Mouse (Mus musculus): ENCODE measurements around the gene Ipo11. TPM values are rescaled to one million over a fixed set of nuclear protein-coding genes. Genes with fewer than 3 reads are reported as not detected.

Gene Ipo11
- polyA plus RNA-seq, 1 experiment from 2014 or later = 57.4 TPM

DNA sequence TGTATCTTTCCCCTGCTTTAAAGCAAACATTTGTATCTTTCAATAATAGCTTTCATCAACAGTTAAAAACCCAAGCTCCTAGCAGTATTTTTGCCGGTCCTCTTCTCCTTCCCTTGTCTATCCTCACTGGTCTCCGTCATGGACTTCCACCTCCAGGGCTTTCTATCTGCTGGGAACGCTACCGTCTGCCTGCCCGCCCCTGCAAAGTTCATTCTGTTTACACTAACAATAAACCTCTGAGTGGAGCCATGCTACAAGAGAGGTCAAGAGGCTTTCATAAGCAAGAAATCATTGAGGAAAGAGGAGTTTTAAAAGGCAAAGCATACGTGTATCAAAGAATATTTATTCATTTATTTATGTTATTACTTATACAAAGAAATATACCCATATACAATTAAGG, 106.7 kb downstream of the Ipo11 start:
- H3K27me3 ChIP-seq = no peaks in the 10 kb centered on the region
- H3K4me1 ChIP-seq = no peaks in the 10 kb centered on the region
- H3K4me2 ChIP-seq (replicated peaks) = no peak overlapping the region
- H3K36me3 ChIP-seq = no peaks in the 10 kb centered on the region
- ATAC-seq (ENCODE audit: low FRiP score) = no peak
- WGBS = 55% methylated on average over 6 of the region's 6 CpGs
- H3K27ac ChIP-seq = no peak overlapping the region
- no peak overlapping the region for H3K4me3 ChIP-seq
- no peaks in the 10 kb centered on the region for H3K9me3 ChIP-seq (replicated peaks)
- H3K9ac ChIP-seq = no peak overlapping the region

- Histone ChIP-seq H3K4me1 (no peaks in the 10 kb centered on the region), H3K36me3 (no peaks in the 10 kb centered on the region), H3K9me3 (replicated peaks) (no peaks in the 10 kb centered on the region), H3K9ac (no peak overlapping the region), H3K27me3 (no peaks in the 10 kb centered on the region), H3K4me2 (replicated peaks) (no peak overlapping the region), H3K4me3 (no peak overlapping the region), H3K27ac (no peak overlapping the region)
- 74% methylated on average over 12 of the region's 12 CpGs for WGBS
- no peak for ATAC-seq (ENCODE audit: low FRiP score)
Measured at GRCm38 (mm10) chr13:106829327-106829997, 107.3 kb downstream of the Ipo11 start.

DNA sequence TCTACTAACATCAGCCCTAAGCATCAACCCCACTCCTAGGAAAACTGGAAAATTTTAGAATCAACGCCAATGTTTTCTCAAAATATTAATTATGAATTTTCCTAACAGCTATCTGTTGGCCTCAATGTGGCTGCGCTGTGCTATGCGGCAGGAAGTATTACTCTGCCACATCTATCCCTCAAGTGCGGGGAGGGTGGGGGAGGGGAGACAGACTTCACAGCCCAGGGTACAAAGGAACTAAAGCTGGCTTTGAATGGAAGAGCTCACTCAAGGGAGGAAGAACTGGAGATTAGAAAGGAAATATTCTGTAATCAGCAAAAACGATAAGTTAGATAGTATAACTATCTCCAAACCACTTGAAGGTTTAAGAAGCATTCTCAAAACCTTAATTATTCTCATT, 111.1 kb downstream of the Ipo11 start:
- Histone ChIP-seq H3K36me3 (no peaks in the 10 kb centered on the region), H3K9ac (no peak overlapping the region), H3K4me1 (no peaks in the 10 kb centered on the region), H3K4me3 (no peak overlapping the region), H3K9me3 (replicated peaks) (no peaks in the 10 kb centered on the region), H3K4me2 (replicated peaks) (no peak overlapping the region), H3K27ac (no peak overlapping the region), H3K27me3 (no peaks in the 10 kb centered on the region)
- ATAC-seq (ENCODE audit: low FRiP score) = no peak
- WGBS = 86% methylated on average over 5 of the region's 5 CpGs

DNA sequence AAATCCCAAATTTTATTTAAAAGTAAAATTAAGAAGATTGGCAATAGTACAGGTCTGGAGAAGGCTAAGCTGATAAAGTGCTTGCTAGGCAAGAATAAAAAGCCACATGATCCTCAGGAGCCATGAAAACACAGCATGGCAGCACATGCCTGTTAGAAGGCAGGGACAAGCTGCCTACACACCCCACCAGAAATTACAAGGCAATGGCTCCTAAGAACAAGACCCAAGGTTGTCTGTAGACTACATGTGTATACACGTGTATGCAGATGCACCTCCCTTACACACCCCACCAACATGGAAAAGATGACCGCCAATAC, 112.9 kb downstream of the Ipo11 start:
- Histone ChIP-seq H3K36me3 (peaks cover 3% of the 10 kb centered on the region; the same call in 1 of the 2 replicates), H3K27me3 (no peaks in the 10 kb centered on the region), H3K4me1 (no peaks in the 10 kb centered on the region), H3K4me2 (replicated peaks) (no peak overlapping the region), H3K27ac (no peak overlapping the region), H3K9me3 (replicated peaks) (no peaks in the 10 kb centered on the region), H3K9ac (no peak overlapping the region), H3K4me3 (no peak overlapping the region)
- WGBS = 89% methylated on average over 2 of the region's 2 CpGs
- ATAC-seq (ENCODE audit: low FRiP score) = no peak

DNA sequence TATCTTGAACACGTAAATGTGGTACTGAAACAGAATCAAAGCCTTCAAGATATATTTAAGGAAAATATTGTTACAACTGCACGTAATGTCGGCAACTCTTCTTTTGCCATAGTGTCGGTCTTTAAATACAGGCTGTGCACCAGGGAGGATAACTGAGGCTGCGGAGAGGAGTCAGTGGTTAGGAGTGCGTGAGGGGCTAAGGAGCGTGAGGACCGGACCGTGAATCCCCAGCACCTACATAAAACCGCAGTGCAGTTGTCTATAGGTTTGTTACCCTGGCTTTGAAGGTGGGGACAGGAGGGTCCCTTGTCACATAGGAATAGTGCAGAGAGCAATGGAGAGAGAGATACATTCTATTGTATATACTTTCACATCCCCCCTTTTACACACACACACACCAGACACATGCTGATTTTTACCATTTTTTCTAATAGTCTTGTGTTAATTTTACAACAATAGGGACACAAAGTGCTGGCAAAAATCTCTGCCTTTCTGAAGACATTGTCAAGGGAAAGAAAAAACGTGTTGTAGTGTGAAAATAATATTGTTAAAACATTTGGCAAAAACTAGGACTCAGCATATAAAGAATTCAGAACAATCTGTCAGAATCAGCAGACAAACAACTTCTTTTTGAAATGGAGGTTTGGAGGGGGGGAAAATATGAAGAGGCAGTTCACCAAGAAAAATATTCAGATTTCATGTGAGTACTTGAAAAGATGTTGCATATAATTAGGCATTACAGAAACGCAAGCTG, 113.5 kb downstream of the Ipo11 start:
- ATAC-seq (ENCODE audit: low FRiP score) = no peak
- 93% methylated on average over 12 of the region's 12 CpGs for WGBS
- no peaks in the 10 kb centered on the region for H3K9me3 ChIP-seq (replicated peaks)

GRCm38 (mm10) chr13:106820149-106820548, 116.6 kb downstream of the Ipo11 start:
- H3K36me3 ChIP-seq = peaks cover 10% of the 10 kb centered on the region; the same call in 1 of the 2 replicates
- H3K9ac ChIP-seq = no peak overlapping the region
- no peak overlapping the region for H3K4me2 ChIP-seq (replicated peaks)
- H3K4me3 ChIP-seq = no peak overlapping the region
- H3K27ac ChIP-seq = no peak overlapping the region
- no peaks in the 10 kb centered on the region for H3K9me3 ChIP-seq (replicated peaks)
- ATAC-seq (ENCODE audit: low FRiP score) = no peak
- H3K4me1 ChIP-seq = no peaks in the 10 kb centered on the region
- WGBS = 94% methylated on average over 2 of the region's 2 CpGs
- no peaks in the 10 kb centered on the region for H3K27me3 ChIP-seq

More for the DNA sequence above, 113.5 kb downstream of the Ipo11 start:
- no peaks in the 10 kb centered on the region for H3K27me3 ChIP-seq
- H3K27ac ChIP-seq = no peak overlapping the region
- peaks cover 8% of the 10 kb centered on the region; the same call in 1 of the 2 replicates for H3K36me3 ChIP-seq
- H3K4me3 ChIP-seq = no peak overlapping the region
- H3K4me1 ChIP-seq = no peaks in the 10 kb centered on the region
- no peak overlapping the region for H3K9ac ChIP-seq
- no peak overlapping the region for H3K4me2 ChIP-seq (replicated peaks)

GRCm38 (mm10) chr13:106819749-106820148, 117.0 kb downstream of the Ipo11 start:
- ATAC-seq (ENCODE audit: low FRiP score) = no peak
- Histone ChIP-seq H3K27me3 (no peaks in the 10 kb centered on the region), H3K4me3 (no peak overlapping the region), H3K36me3 (peaks cover 10% of the 10 kb centered on the region; the same call in 1 of the 2 replicates), H3K4me1 (no peaks in the 10 kb centered on the region), H3K9me3 (replicated peaks) (no peaks in the 10 kb centered on the region), H3K9ac (no peak overlapping the region), H3K27ac (no peak overlapping the region), H3K4me2 (replicated peaks) (no peak overlapping the region)
- WGBS = 91% methylated on average over 4 of the region's 4 CpGs

GRCm38 (mm10) chr13:106817066-106817465, 119.7 kb downstream of the Ipo11 start:
- H3K27me3 ChIP-seq = no peaks in the 10 kb centered on the region
- peaks cover 10% of the 10 kb centered on the region; the same call in 1 of the 2 replicates for H3K36me3 ChIP-seq
- H3K4me2 ChIP-seq (replicated peaks) = no peak overlapping the region
- H3K27ac ChIP-seq = no peak overlapping the region
- H3K9me3 ChIP-seq (replicated peaks) = no peaks in the 10 kb centered on the region
- no peak overlapping the region for H3K4me3 ChIP-seq
- ATAC-seq (ENCODE audit: low FRiP score) = no peak
- WGBS = 82% methylated on average over 5 of the region's 5 CpGs
- no peaks in the 10 kb centered on the region for H3K4me1 ChIP-seq
- no peak overlapping the region for H3K9ac ChIP-seq

DNA sequence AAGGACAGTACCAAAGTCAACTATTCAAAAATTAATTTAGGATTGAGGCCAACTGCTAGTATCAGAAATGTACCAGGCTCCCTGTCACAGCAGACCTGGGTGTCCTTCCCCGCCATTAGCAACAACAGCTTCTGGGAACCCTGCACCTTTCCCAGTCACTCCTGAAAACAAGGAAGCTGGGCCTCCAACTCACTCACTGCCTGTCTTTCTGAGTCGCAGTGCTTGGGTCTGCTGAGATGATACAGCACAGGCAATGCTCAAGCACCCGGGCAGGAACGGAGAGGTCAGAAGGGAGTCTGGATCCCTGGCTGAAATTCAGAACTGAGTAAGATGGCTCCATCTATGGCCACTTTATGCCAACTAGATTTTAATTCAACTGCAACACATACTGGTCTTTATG, 123.2 kb downstream of the Ipo11 start:
- H3K4me1 ChIP-seq = no peaks in the 10 kb centered on the region
- no peak overlapping the region for H3K4me2 ChIP-seq (replicated peaks)
- WGBS = 90% methylated on average over 4 of the region's 4 CpGs
- H3K9ac ChIP-seq = no peak overlapping the region
- no peaks in the 10 kb centered on the region for H3K27me3 ChIP-seq
- H3K4me3 ChIP-seq = no peak overlapping the region
- peaks cover 20% of the 10 kb centered on the region; the same call in 1 of the 2 replicates for H3K36me3 ChIP-seq
- no peaks in the 10 kb centered on the region for H3K9me3 ChIP-seq (replicated peaks)
- no peak overlapping the region for H3K27ac ChIP-seq
- ATAC-seq (ENCODE audit: low FRiP score) = peak; percentile 4; the same call in 1 of the 2 replicates

DNA sequence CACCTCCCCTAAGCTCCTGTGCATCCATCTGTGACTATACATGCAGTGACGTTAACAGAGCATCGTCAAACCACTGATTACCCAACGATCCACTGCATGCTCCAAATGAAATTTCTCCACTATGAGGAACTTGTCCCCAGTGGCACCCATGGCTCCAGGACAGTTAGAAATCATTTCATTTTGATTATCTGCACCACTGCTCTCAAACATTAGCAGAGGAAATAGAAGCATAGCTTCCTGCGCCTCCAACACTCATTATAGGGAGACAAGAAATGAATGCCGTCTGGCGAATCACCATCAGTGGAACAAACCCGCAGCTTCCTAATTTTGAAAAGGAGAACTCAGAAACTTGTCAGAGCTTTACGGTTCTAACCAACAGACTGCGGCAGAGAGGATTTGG, 123.7 kb downstream of the Ipo11 start:
- Histone ChIP-seq H3K27ac (no peak overlapping the region), H3K9me3 (replicated peaks) (no peaks in the 10 kb centered on the region), H3K4me2 (replicated peaks) (no peak overlapping the region), H3K36me3 (peaks cover 16% of the 10 kb centered on the region; the same call in 1 of the 2 replicates), H3K4me3 (no peak overlapping the region), H3K9ac (no peak overlapping the region), H3K27me3 (no peaks in the 10 kb centered on the region), H3K4me1 (no peaks in the 10 kb centered on the region)
- 81% methylated on average over 9 of the region's 9 CpGs for WGBS
- ATAC-seq (ENCODE audit: low FRiP score) = peak; percentile 78; the same call in 1 of the 2 replicates

- Histone ChIP-seq H3K4me1 (no peaks in the 10 kb centered on the region), H3K9ac (no peak overlapping the region), H3K9me3 (replicated peaks) (no peaks in the 10 kb centered on the region), H3K4me3 (no peak overlapping the region), H3K4me2 (replicated peaks) (no peak overlapping the region), H3K27ac (no peak overlapping the region), H3K36me3 (peaks cover 18% of the 10 kb centered on the region; the same call in 1 of the 2 replicates), H3K27me3 (no peaks in the 10 kb centered on the region)
- WGBS = 91% methylated on average over 7 of the region's 7 CpGs
- ATAC-seq (ENCODE audit: low FRiP score) = no peak
Measured at GRCm38 (mm10) chr13:106810156-106810555, 126.6 kb downstream of the Ipo11 start.

- no peak overlapping the region for H3K9ac ChIP-seq
- H3K27me3 ChIP-seq = no peaks in the 10 kb centered on the region
- H3K27ac ChIP-seq = no peak overlapping the region
- ATAC-seq (ENCODE audit: low FRiP score) = no peak
- 79% methylated on average over 6 of the region's 6 CpGs for WGBS
- no peak overlapping the region for H3K4me2 ChIP-seq (replicated peaks)
- H3K9me3 ChIP-seq (replicated peaks) = no peaks in the 10 kb centered on the region
- peaks cover 18% of the 10 kb centered on the region; the same call in 1 of the 2 replicates for H3K36me3 ChIP-seq
- no peak overlapping the region for H3K4me3 ChIP-seq
- H3K4me1 ChIP-seq = no peaks in the 10 kb centered on the region
Measured at GRCm38 (mm10) chr13:106808821-106809220, 127.9 kb downstream of the Ipo11 start.

All from hindbrain, embryonic 12.5 days (tissue).